Mouse (Mus musculus): ENCODE data around the gene Tmem192.

- no peak for TF ChIP-seq GATA1 (IDR thresholded peaks at IDR 0.05; ENCODE audit: low read length)
- no peak for TF ChIP-seq TAL1 (IDR thresholded peaks at IDR 0.05; ENCODE audit: low read length)
Measured at GRCm38 (mm10) chr8:64952101-64952500, 5.1 kb downstream of the Tmem192 start.

Measured in erythroblast, embryonic 14.5 days (primary cell).